In genomic region chr1:178880905-178881304, GRCm38 (mm10) we compare ENCODE assay signal across 26 mouse cellular contexts.
"Had no signal": no experiment of that assay in that cellular context is flagged by ENCODE, and none has a peak within 500 bp of the region (broad histone marks: within the 10 kb centered on the region; RNA-seq: fewer than 3 reads in every experiment).

No protein-coding gene starts in this region.

- H3K4me2 ChIP-seq: heart, embryonic 11.5 days; heart, embryonic 13.5 days; heart, embryonic 15.5 days; hindbrain, embryonic 12.5 days; hindbrain, embryonic 14.5 days; limb, embryonic 12.5 days; liver, embryonic 11.5 days; liver, embryonic 13.5 days; liver, embryonic 15.5 days had no signal

- H3K4me3 ChIP-seq: heart, embryonic 13.5 days; heart, embryonic 15.5 days; hindbrain, embryonic 12.5 days; layer of hippocampus, adult 2 months; left cerebral cortex, adult 2 months; limb, embryonic 10.5 days; limb, embryonic 12.5 days; liver, embryonic 13.5 days; liver, embryonic 15.5 days had no signal

- DNase-seq: gastrocnemius, postnatal 14 days; gastrocnemius, postnatal 36 days; heart, adult 18-20 months; heart, postnatal 14 days; heart, postnatal 36 days; kidney, adult 11 months; kidney, adult 2 months; kidney, adult 9 months; kidney, postnatal 10 days; kidney, postnatal 25 days; kidney, postnatal 4 days; liver; liver, embryonic 13.5 days had no signal

- H3K27me3 ChIP-seq: heart, embryonic 13.5 days; heart, embryonic 15.5 days; hindbrain, embryonic 12.5 days; limb, embryonic 12.5 days; liver, embryonic 13.5 days; liver, embryonic 15.5 days had no signal

- H3K9me3 ChIP-seq: heart, embryonic 13.5 days; heart, embryonic 15.5 days; hindbrain, embryonic 12.5 days; limb, embryonic 10.5 days; limb, embryonic 12.5 days; liver, embryonic 13.5 days; liver, embryonic 15.5 days had no signal

- ATAC-seq: hindbrain, embryonic 16.5 days; inflammation-experienced regulatory T-cells, adult 6 months had no signal

- H3K4me1 ChIP-seq: heart, embryonic 13.5 days; heart, embryonic 15.5 days; hindbrain, embryonic 12.5 days; liver, embryonic 13.5 days; liver, embryonic 15.5 days had no signal

- H3K36me3 ChIP-seq: hindbrain, embryonic 12.5 days; liver, embryonic 13.5 days; liver, embryonic 15.5 days had no signal

- H3K9ac ChIP-seq: heart, embryonic 13.5 days; heart, embryonic 15.5 days; hindbrain, embryonic 12.5 days; hindbrain, embryonic 14.5 days; limb, embryonic 12.5 days; liver, embryonic 13.5 days; liver, embryonic 15.5 days had no signal

- H3K27ac ChIP-seq: heart, embryonic 13.5 days; heart, embryonic 15.5 days; hindbrain, embryonic 12.5 days; hindbrain, embryonic 14.5 days; layer of hippocampus, adult 2 months; left cerebral cortex, adult 2 months; limb, embryonic 10.5 days; limb, embryonic 12.5 days; liver, embryonic 13.5 days; liver, embryonic 15.5 days had no signal
